Mouse (Mus musculus): ENCODE measurements around the gene Tlr5.

DNA sequence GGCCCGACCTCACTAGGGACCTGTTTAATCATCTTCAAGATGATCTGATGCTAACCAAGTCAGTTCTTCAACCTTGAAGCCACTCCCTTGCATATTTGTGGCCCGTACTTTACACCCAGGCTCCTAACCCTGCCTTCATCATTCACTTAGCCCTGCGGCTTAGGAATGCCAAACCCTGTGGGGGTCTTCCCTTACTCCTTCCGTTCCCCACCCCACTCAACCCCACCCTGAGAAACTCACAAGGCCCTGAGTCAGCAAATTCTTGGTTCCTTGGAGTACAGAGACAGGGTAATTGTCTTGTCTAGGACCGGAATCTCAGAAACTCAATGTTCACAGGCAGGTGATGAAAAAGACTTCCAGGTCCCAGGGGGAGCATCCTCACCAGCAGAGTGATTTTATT, 6.5 kb downstream of the Tlr5 start:
- TF ChIP-seq POLR2A (IDR thresholded peaks at IDR 0.05; ENCODE audit: extremely low read depth, insufficient read depth, low read length): no peak
- no peak for TF ChIP-seq CTCF (IDR thresholded peaks at IDR 0.05; ENCODE audit: extremely low read depth, insufficient read depth, low read length)
